Mouse (Mus musculus) urinary bladder, postnatal 4 days (tissue): ENCODE measurements around the gene Recql5.
A peak's percentile ranks its signal among the peaks of the same experiment; 100 is the strongest.

ENCODE experiments used
- DNase-seq, 2 experiments: peaks; one replicate each; pipeline ENCODE4 v3.0.0; 2021 to 2022; ENCODE audit warnings: low spot score in 2 of 2

Gene Recql5

DNA sequence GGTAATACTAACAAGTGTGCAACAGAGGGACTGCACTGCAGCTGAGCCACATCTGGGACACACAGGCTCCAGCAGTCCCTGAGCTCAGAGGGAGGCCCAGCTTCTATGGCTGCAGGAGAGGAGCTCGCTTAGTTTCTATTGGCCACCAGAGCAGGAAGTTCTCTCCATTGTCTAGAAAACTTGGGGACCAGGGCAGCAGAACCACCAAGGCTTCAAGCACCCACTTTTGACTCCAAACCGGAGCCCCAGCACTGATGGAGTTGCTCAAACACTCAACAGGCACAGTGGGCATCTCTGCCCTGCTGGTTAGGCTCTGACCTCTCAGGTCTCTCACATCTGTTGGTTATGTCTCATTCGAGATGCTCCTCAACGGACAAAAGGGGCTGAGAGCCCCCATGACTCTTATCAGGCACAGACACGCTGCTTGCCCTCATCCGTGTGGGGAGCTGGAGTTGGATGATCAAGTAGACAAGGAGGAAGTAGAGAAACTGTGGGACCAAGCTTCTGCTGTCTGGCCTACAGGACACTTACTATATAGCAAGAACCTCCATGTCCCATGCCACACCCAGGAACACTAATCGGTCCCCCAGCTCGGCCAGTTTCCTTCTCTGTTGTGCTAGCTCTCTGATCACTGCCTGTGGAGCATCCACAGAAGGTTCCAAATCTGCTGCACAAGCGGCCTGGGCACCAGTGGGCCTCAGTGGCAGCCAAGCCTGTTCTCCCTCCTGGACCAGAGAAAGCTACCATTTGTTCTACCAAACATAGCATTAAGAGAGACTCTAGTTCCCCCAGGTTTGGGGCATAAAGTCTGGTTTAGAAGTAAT, 31.7 kb downstream of the Recql5 start:
- no peak for DNase-seq

GRCm38 (mm10) chr11:115900561-115901337, 32.5 kb downstream of the Recql5 start:
- DNase-seq = no peak

GRCm38 (mm10) chr11:115899486-115900266, 33.6 kb downstream of the Recql5 start, which contains the start of gene Smim5:
Gene Smim5 (plus strand): TSS chr11:115899966.
- DNase-seq = peak; percentile 50 to 65

DNA sequence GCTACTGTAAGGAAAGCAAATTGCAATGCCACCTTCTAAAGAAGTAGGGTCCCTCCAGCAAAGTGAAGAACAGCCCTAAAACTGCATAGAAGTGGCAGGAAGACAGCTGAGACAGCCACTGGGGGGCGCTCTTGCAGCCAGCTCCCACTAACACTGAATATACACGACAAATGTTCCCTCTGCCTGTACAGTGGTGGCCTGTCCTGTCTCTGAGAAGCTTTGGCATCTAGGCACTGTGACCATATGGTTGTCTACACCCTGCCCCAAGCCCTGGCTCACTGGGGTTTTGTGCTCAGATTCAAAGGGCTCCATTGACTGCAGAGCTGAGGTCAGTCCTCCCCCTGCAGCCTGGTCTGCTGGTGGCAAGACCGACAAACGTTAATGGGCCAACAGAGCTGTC, 34.4 kb downstream of the Recql5 start:
- DNase-seq = no peak

GRCm38 (mm10) chr11:115898446-115898845, 34.8 kb downstream of the Recql5 start:
- no peak for DNase-seq

GRCm38 (mm10) chr11:115894755-115895520, 38.3 kb downstream of the Recql5 start:
- no peak for DNase-seq

DNA sequence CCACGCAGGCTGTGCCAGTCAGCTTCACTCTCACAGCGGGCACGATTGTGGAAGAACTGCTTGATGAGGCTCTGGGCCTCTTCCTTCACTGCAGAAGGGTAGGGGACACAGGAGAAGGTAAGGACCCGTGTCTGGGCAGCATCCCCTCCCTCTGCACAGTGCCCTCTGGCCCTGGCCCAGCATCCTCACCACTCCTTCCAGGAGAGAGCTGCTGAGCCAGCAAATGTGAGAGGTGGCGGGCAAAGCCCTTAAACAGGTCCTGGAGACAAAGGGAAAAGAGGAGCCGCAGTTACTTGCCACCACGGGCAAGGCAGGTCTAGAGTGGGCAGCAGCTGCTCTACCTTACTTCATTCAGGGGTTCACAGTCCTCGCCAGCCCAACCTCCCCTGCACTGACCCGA, 40.2 kb downstream of the Recql5 start:
- no peak for DNase-seq

DNA sequence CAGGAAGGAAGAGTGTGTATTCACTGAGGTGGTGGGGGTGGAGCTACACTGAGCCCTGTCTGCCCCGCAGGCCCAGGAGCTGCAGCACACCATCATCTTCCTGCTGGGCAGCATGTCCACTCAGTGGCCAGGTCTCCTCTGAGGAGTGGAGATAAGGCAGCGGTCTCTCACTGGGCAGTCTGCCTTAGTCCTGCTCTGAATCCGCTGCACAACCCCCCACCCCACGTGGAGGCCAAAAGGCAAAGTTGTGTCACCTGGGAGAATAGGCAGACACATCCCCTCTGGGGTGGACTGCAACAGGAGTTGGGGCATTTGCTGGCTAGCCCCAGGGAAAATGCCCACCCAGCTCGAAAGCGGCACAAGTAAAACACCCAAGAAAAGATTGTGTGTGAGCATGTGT, 41.1 kb downstream of the Recql5 start:
- no peak for DNase-seq

GRCm38 (mm10) chr11:115889159-115889558, 44.1 kb downstream of the Recql5 start:
- no peak for DNase-seq

GRCm38 (mm10) chr11:115888020-115888419, 45.3 kb downstream of the Recql5 start:
- no peak for DNase-seq

GRCm38 (mm10) chr11:115886446-115886845, 46.8 kb downstream of the Recql5 start:
- no peak for DNase-seq

DNA sequence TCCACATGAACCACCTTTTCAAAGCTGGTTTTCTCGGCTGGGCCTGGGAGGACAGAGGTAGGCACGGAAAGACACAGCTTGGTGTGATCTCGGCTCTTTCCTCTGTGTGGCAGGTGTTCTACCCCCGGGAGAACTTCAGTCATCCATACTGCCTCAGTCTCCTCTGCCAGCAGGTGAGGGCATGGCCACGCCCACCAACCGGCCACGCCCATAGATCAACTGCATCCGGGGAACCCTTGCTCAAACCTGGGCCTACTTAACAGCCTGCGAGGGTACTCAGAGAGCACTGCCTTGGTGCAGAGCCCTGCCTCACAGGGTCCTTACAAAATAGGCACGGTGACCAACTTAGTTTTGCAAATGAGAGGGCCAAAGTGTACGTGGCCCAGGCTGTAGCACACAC, 48.0 kb downstream of the Recql5 start:
- DNase-seq = no peak

- no peak for DNase-seq
These were observed 48.9 kb downstream of the Recql5 start for GRCm38 (mm10) chr11:115884361-115884760.

GRCm38 (mm10) chr11:115883251-115883650, 50.0 kb downstream of the Recql5 start:
- no peak for DNase-seq

DNA sequence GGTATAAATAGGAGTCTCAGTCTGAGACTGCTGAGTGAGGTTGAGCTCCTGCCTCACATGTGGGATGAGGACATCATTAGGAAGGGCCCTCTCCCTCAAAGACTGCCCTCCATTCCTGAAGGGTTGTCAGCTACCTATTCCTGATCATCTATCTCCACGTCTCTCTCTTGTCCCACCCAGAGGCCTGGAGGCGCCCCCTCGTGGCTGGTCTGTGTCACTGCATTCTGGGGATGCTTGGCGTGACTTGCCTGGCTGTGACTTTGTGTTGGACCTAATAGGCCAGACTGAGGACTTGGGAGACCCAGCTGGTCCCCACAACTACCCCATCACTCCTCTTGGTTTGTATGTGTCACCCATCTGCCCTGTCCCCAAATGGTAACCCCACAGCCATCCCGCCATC, 52.3 kb downstream of the Recql5 start:
- no peak for DNase-seq

GRCm38 (mm10) chr11:115878071-115878470, 55.2 kb downstream of the Recql5 start:
- no peak for DNase-seq

GRCm38 (mm10) chr11:115877174-115877755, 56.0 kb downstream of the Recql5 start:
- DNase-seq = no peak

DNA sequence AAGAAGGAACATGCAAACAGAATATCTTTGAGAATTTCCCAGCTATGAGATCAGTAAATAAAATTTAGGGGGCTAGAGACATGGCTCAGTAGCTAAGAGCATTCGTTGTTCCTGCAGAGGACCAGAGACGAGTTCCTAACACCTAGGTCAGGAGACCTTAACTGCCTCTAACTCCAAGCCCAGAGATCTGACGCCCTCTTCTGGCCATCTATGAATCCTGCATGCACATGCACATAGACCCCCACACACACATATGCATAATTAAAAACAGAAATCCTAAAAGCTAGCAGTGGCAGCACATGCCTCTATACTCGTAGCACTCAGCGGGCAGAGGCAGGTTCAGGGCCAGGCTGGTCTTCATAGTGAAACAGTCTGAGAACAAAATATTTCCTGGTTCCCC, 56.8 kb downstream of the Recql5 start:
- DNase-seq = no peak

DNA sequence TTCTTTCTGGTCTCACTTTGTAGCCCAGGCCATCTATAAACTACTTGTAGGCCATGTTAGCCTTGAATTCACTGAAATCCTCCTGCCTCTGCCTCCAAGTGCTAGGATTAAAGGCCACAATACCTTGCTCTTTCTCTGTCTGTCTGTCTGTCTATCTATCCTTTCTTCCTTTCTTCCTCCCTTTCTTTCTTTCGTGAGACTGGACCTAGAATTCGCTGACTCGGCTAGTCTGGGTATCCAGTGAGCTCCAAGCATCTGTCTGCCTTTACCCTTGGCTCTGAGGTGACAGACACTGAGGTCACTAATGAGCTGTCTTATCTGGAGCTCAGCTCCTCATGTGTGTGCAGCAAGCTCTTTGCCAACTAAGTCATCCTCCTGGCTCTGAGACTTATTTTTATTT, 57.3 kb downstream of the Recql5 start:
- no peak for DNase-seq

GRCm38 (mm10) chr11:115872437-115872836, 60.8 kb downstream of the Recql5 start:
- no peak for DNase-seq

- DNase-seq = no peak
These were observed 63.9 kb downstream of the Recql5 start for GRCm38 (mm10) chr11:115869393-115869792.
